Mouse (Mus musculus): ENCODE data around the gene Cox6b1. TPM values are rescaled to one million over a fixed set of nuclear protein-coding genes. Genes with fewer than 3 reads are reported as not detected.

Gene Cox6b1
- total and polyA plus RNA-seq, 3 experiments: 611 to 799 TPM; not detected in 1

GRCm38 (mm10) chr7:30591605-30591951 is 34.4 kb downstream of the Cox6b1 start:
- H3K4me3 ChIP-seq (ENCODE audit: control insufficient read depth in 1 of 2, insufficient read depth in 1 of 2, low read depth in 2 of 2, low read length in 2 of 2): no peak overlapping the region; a peak in 1 of 4 replicates
- no peaks in the 10 kb centered on the region for H3K27me3 ChIP-seq (ENCODE audit: control insufficient read depth in 1 of 2, insufficient read depth in 2 of 2, low read length in 2 of 2)
- H3K27ac ChIP-seq (ENCODE audit: control insufficient read depth, low read depth, low read length): peak overlapping the region; percentile 84
- H3K9me3 ChIP-seq (replicated peaks; ENCODE audit: insufficient read depth, low read length): no peaks in the 10 kb centered on the region
- H3K9ac ChIP-seq (ENCODE audit: control insufficient read depth, low read depth, low read length, poor library complexity, severe bottlenecking): peak overlapping the region; percentile 49
- peaks cover 29% of the 10 kb centered on the region for H3K79me2 ChIP-seq (ENCODE audit: control insufficient read depth, insufficient read depth, low read length, poor library complexity)
- no peak for TF ChIP-seq EP300 (IDR thresholded peaks at IDR 0.05; ENCODE audit: low read depth in 1 of 2, low read length in 2 of 2)
- TF ChIP-seq MYC (IDR thresholded peaks at IDR 0.05; ENCODE audit: low read depth, low read length): no peak
- no peak for TF ChIP-seq USF2 (IDR thresholded peaks at IDR 0.05; ENCODE audit: borderline replicate concordance in 1 of 2, insufficient read depth in 1 of 2, low read depth in 1 of 2, low read length in 2 of 2)
- TF ChIP-seq TAL1 (IDR thresholded peaks at IDR 0.05; ENCODE audit: low read length): no peak
- no peak for TF ChIP-seq CTCF (IDR thresholded peaks at IDR 0.05 in 2 of 3, conservative IDR thresholded peaks at IDR 0.05 in 1 of 3; ENCODE audit: control insufficient read depth in 1 of 3, insufficient read depth in 1 of 3, low read depth in 2 of 3, low read length in 3 of 3, poor library complexity in 1 of 3, severe bottlenecking in 1 of 3)
- TF ChIP-seq HCFC1 (IDR thresholded peaks at IDR 0.05; ENCODE audit: low read depth, low read length): no peak
- TF ChIP-seq JUND (IDR thresholded peaks at IDR 0.05; ENCODE audit: low read depth, low read length): no peak
- no peak for TF ChIP-seq ZC3H11A (IDR thresholded peaks at IDR 0.05; ENCODE audit: low read depth, low read length)
- TF ChIP-seq MEF2A (IDR thresholded peaks at IDR 0.05; ENCODE audit: extremely low read depth, insufficient replicate concordance, low read depth, low read length, poor library complexity, severe bottlenecking): no peak
- TF ChIP-seq NELFE (IDR thresholded peaks at IDR 0.05; ENCODE audit: low read depth, low read length): no peak
- no peak for TF ChIP-seq ZNF384 (IDR thresholded peaks at IDR 0.05; ENCODE audit: low read depth, low read length)
- TF ChIP-seq MAFK (IDR thresholded peaks at IDR 0.05; ENCODE audit: borderline replicate concordance, low read depth, low read length): no peak
- no peak for TF ChIP-seq RAD21 (IDR thresholded peaks at IDR 0.05; ENCODE audit: low read depth, low read length)
- no peak for TF ChIP-seq KAT2A (conservative IDR thresholded peaks at IDR 0.05; ENCODE audit: low read depth, low read length)
- TF ChIP-seq ZMIZ1 (IDR thresholded peaks at IDR 0.05; ENCODE audit: low read depth, low read length): no peak
- TF ChIP-seq CHD2 (IDR thresholded peaks at IDR 0.05; ENCODE audit: low read length): no peak
- peaks cover 10 to 38% of the 10 kb centered on the region in 2 experiments; a peak in 3 of 4 replicates for H3K4me1 ChIP-seq (ENCODE audit: control insufficient read depth in 1 of 2, insufficient read depth in 2 of 2, low read length in 2 of 2)
- DNase-seq (ENCODE audit: low read depth, low spot score): no peak
- peaks cover 0 to 16% of the 10 kb centered on the region in 2 experiments; a peak in 2 of 4 replicates for H3K36me3 ChIP-seq (ENCODE audit: control insufficient read depth in 1 of 2, insufficient read depth in 2 of 2, low read length in 2 of 2)

- Histone ChIP-seq H3K27me3 (ENCODE audit: control insufficient read depth in 1 of 2, insufficient read depth in 2 of 2, low read length in 2 of 2) (no peaks in the 10 kb centered on the region), H3K36me3 (ENCODE audit: control insufficient read depth in 1 of 2, insufficient read depth in 2 of 2, low read length in 2 of 2) (peaks cover 0 to 16% of the 10 kb centered on the region in 2 experiments; a peak in 2 of 4 replicates), H3K27ac (ENCODE audit: control insufficient read depth, low read depth, low read length) (no peak overlapping the region), H3K4me1 (ENCODE audit: control insufficient read depth in 1 of 2, insufficient read depth in 2 of 2, low read length in 2 of 2) (peaks cover 10 to 38% of the 10 kb centered on the region in 2 experiments; a peak in 3 of 4 replicates), H3K79me2 (ENCODE audit: control insufficient read depth, insufficient read depth, low read length, poor library complexity) (peaks cover 33% of the 10 kb centered on the region), H3K4me3 (ENCODE audit: control insufficient read depth in 1 of 2, insufficient read depth in 1 of 2, low read depth in 2 of 2, low read length in 2 of 2) (no peak overlapping the region; a peak in 1 of 4 replicates), H3K9me3 (replicated peaks; ENCODE audit: insufficient read depth, low read length) (no peaks in the 10 kb centered on the region), H3K9ac (ENCODE audit: control insufficient read depth, low read depth, low read length, poor library complexity, severe bottlenecking) (peak overlapping the region; percentile 49)
- no peak for TF ChIP-seq USF2 (IDR thresholded peaks at IDR 0.05; ENCODE audit: borderline replicate concordance in 1 of 2, insufficient read depth in 1 of 2, low read depth in 1 of 2, low read length in 2 of 2)
- TF ChIP-seq NRF1 (IDR thresholded peaks at IDR 0.05; ENCODE audit: insufficient read depth, low read depth, low read length, poor library complexity, severe bottlenecking): no peak
- TF ChIP-seq MAX (IDR thresholded peaks at IDR 0.05; ENCODE audit: low read length): no peak
- no peak for TF ChIP-seq KAT2A (conservative IDR thresholded peaks at IDR 0.05; ENCODE audit: low read depth, low read length)
- no peak for TF ChIP-seq GATA1 (IDR thresholded peaks at IDR 0.05; ENCODE audit: low read depth, low read length)
- TF ChIP-seq RAD21 (IDR thresholded peaks at IDR 0.05; ENCODE audit: low read depth, low read length): no peak
- TF ChIP-seq TBP (IDR thresholded peaks at IDR 0.05; ENCODE audit: low read depth, low read length): no peak
- no peak for TF ChIP-seq JUND (IDR thresholded peaks at IDR 0.05; ENCODE audit: low read depth, low read length)
- TF ChIP-seq NELFE (IDR thresholded peaks at IDR 0.05; ENCODE audit: low read depth, low read length): no peak
- no peak for TF ChIP-seq UBTF (IDR thresholded peaks at IDR 0.05; ENCODE audit: borderline replicate concordance, insufficient read depth, low read depth, low read length)
- TF ChIP-seq ZKSCAN1 (IDR thresholded peaks at IDR 0.05; ENCODE audit: low read depth, low read length): no peak
- no peak for TF ChIP-seq USF1 (IDR thresholded peaks at IDR 0.05; ENCODE audit: low read depth, low read length)
- TF ChIP-seq EP300 (IDR thresholded peaks at IDR 0.05; ENCODE audit: low read depth in 1 of 2, low read length in 2 of 2): no peak
- no peak for TF ChIP-seq SIN3A (IDR thresholded peaks at IDR 0.05; ENCODE audit: low read length)
- TF ChIP-seq BHLHE40 (IDR thresholded peaks at IDR 0.05; ENCODE audit: borderline replicate concordance, low read depth, low read length): no peak
- no peak for TF ChIP-seq ZC3H11A (IDR thresholded peaks at IDR 0.05; ENCODE audit: low read depth, low read length)
- TF ChIP-seq POLR2AphosphoS2 (IDR thresholded peaks at IDR 0.05; ENCODE audit: low read length): no peak
- TF ChIP-seq ZMIZ1 (IDR thresholded peaks at IDR 0.05; ENCODE audit: low read depth, low read length): no peak
- TF ChIP-seq GABPA (IDR thresholded peaks at IDR 0.05; ENCODE audit: low read depth, low read length): no peak
- no peak for DNase-seq (ENCODE audit: low read depth, low spot score)
Observed at GRCm38 (mm10) chr7:30590927-30591604, 34.9 kb downstream of the Cox6b1 start.
